Mouse (Mus musculus): ENCODE measurements at regions not wholly inside any gene's neighbourhood (a gene's known extent, or its start where the extent isn't known, plus 50 kb on each side); places are given as distances from the start of the nearest gene placed in this dataset.

GRCm38 (mm10) chr13:51948896-51949295 is 102.4 kb downstream of the Gadd45g start:
- TF ChIP-seq CTCF (IDR thresholded peaks at IDR 0.05; ENCODE audit: control insufficient read depth, insufficient read depth, insufficient replicate concordance, low read depth, low read length) (no peak), POLR2A (IDR thresholded peaks at IDR 0.05; ENCODE audit: control insufficient read depth, low read depth, low read length) (no peak)
